Mouse (Mus musculus) CH12.LX (cell line): ENCODE results near the gene Slc25a19. TPM values are rescaled to one million over a fixed set of nuclear protein-coding genes. Genes with fewer than 3 reads are reported as not detected.

ENCODE experiments used
- DNase-seq: peaks from one replicate; pipeline ENCODE4 v3.0.0-alpha.2; 2013; ENCODE audit errors: extremely low read depth
- H3K27ac ChIP-seq: 2 replicates; pipeline ENCODE4 v1.5.1; 2012; ENCODE audit warnings: low read depth, mild to moderate bottlenecking, control low read depth, moderate library complexity; ENCODE audit not compliant: insufficient read depth
- H3K27me3 ChIP-seq: replicated peaks from 2 replicates; pipeline ENCODE3; 2012; ENCODE audit warnings: inconsistent platforms
- H3K36me3 ChIP-seq, 2 experiments: replicated peaks in 1 of 2; 2 replicates each; pipeline versions ENCODE3 to v1.6.1; 2012; ENCODE audit warnings: inconsistent platforms in 1 of 2, low read length in 1 of 2, mild to moderate bottlenecking in 1 of 2, mixed read lengths in 1 of 2, moderate library complexity in 1 of 2; ENCODE audit not compliant: control insufficient read depth in 1 of 2, insufficient read depth in 1 of 2
- H3K4me1 ChIP-seq, 2 experiments: 2 replicates each; pipeline ENCODE4 v1.6.1; 2012; ENCODE audit warnings: inconsistent platforms in 1 of 2, moderate library complexity in 1 of 2; ENCODE audit not compliant: insufficient read depth in 2 of 2, control insufficient read depth in 1 of 2
- H3K4me2 ChIP-seq: 2 replicates; pipeline ENCODE4 v1.6.1; 2012; ENCODE audit warnings: low read depth, mild to moderate bottlenecking, control low read depth; ENCODE audit not compliant: poor library complexity, insufficient read depth, severe bottlenecking
- H3K4me3 ChIP-seq, 3 experiments: fragments of 150-350 bp in 1 of 3; sonication (generic) in 1 of 3; replicated peaks in 1 of 3; 2 replicates each; pipeline versions ENCODE3 to v1.5.1; 2011 to 2012; ENCODE audit warnings: low read depth in 2 of 3, low read length in 2 of 3, mild to moderate bottlenecking in 2 of 3, moderate library complexity in 2 of 3, control low read depth in 1 of 3, improper control_type of control experiment in 1 of 3, inconsistent platforms in 1 of 3, mixed read lengths in 1 of 3; ENCODE audit not compliant: poor library complexity in 1 of 3
- H3K79me2 ChIP-seq: replicated peaks from 2 replicates; pipeline ENCODE4 v1.6.1; 2012; ENCODE audit warnings: mild to moderate bottlenecking, moderate library complexity; ENCODE audit not compliant: control insufficient read depth, poor library complexity, insufficient read depth, severe bottlenecking; ENCODE audit errors: extremely low read depth
- H3K9ac ChIP-seq: 2 replicates; pipeline ENCODE4 v1.6.1; 2012; ENCODE audit warnings: low read depth, mild to moderate bottlenecking, control low read depth, moderate library complexity; ENCODE audit not compliant: insufficient read depth
- H3K9me3 ChIP-seq: replicated peaks from 2 replicates; pipeline ENCODE3; 2012; ENCODE audit warnings: low read length, inconsistent platforms, mixed read lengths
- BHLHE40 ChIP-seq: IDR thresholded peaks from 2 replicates; pipeline ENCODE4 v1.6.1; 2011; ENCODE audit warnings: mild to moderate bottlenecking, low read depth, low read length, improper control_type of control experiment
- CHD1 ChIP-seq: IDR thresholded peaks from 2 replicates; pipeline ENCODE4 v1.6.1; 2012; ENCODE audit warnings: low read depth, low read length, improper control_type of control experiment, inconsistent platforms
- CHD2 ChIP-seq: IDR thresholded peaks from 2 replicates; pipeline ENCODE4 v1.6.1; 2011; ENCODE audit warnings: low read length, improper control_type of control experiment
- CTCF ChIP-seq, 2 experiments: IDR thresholded peaks in 1 of 2; conservative IDR thresholded peaks in 1 of 2; 2 replicates each; pipeline ENCODE4 v1.5.1; 2011 to 2012; ENCODE audit warnings: low read depth in 2 of 2, low read length in 2 of 2, improper control_type of control experiment in 1 of 2, inconsistent platforms in 1 of 2, mild to moderate bottlenecking in 1 of 2, moderate library complexity in 1 of 2
- ELF1 ChIP-seq: IDR thresholded peaks from 2 replicates; pipeline ENCODE4 v1.6.1; 2014; ENCODE audit warnings: low read depth, mild to moderate bottlenecking, inconsistent platforms, low read length, improper control_type of control experiment
- EP300 ChIP-seq: IDR thresholded peaks from 2 replicates; pipeline ENCODE4 v1.6.1; 2011; ENCODE audit warnings: low read length, improper control_type of control experiment
- ETS1 ChIP-seq: conservative IDR thresholded peaks from 2 replicates; pipeline ENCODE4 v1.6.1; 2012; ENCODE audit warnings: low read depth, mild to moderate bottlenecking, inconsistent platforms, low read length, improper control_type of control experiment, moderate library complexity
- HCFC1 ChIP-seq: IDR thresholded peaks from 2 replicates; pipeline ENCODE4 v1.6.1; 2012; ENCODE audit warnings: low read depth, mild to moderate bottlenecking, inconsistent platforms, low read length, improper control_type of control experiment
- JUN ChIP-seq: IDR thresholded peaks from 2 replicates; pipeline ENCODE4 v1.6.1; 2011; ENCODE audit warnings: low read depth, mild to moderate bottlenecking, low read length, improper control_type of control experiment, moderate library complexity; ENCODE audit not compliant: insufficient read depth
- JUND ChIP-seq: conservative IDR thresholded peaks from 2 replicates; pipeline ENCODE4 v1.6.1; 2011; ENCODE audit warnings: low read depth, low read length, improper control_type of control experiment
- KAT2A ChIP-seq: IDR thresholded peaks from 2 replicates; pipeline ENCODE4 v1.6.1; 2012; ENCODE audit warnings: low read length, improper control_type of control experiment, inconsistent platforms; ENCODE audit not compliant: insufficient replicate concordance
- MAZ ChIP-seq: IDR thresholded peaks from 2 replicates; pipeline ENCODE4 v1.6.1; 2012; ENCODE audit warnings: low read depth, mild to moderate bottlenecking, inconsistent platforms, low read length, improper control_type of control experiment, moderate library complexity
- MYC ChIP-seq: IDR thresholded peaks from 2 replicates; pipeline ENCODE4 v1.6.1; 2011; ENCODE audit warnings: low read depth, mild to moderate bottlenecking, improper control_type of control experiment, low read length
- NELFE ChIP-seq: IDR thresholded peaks from 2 replicates; pipeline ENCODE4 v1.6.1; 2011; ENCODE audit warnings: low read depth, low read length, improper control_type of control experiment
- NRF1 ChIP-seq: IDR thresholded peaks from 2 replicates; pipeline ENCODE4 v1.6.1; 2014; ENCODE audit warnings: low read depth, mild to moderate bottlenecking, inconsistent platforms, low read length, improper control_type of control experiment, moderate library complexity
- PAX5 ChIP-seq: IDR thresholded peaks from 2 replicates; pipeline ENCODE4 v1.6.1; 2012; ENCODE audit warnings: low read length, inconsistent platforms, mixed read lengths
- POLR2A ChIP-seq: IDR thresholded peaks from 2 replicates; pipeline ENCODE4 v1.6.1; 2011; ENCODE audit warnings: low read depth, mild to moderate bottlenecking, improper control_type of control experiment, low read length
- POLR2AphosphoS2 ChIP-seq: IDR thresholded peaks from 2 replicates; pipeline ENCODE4 v1.6.1; 2011; ENCODE audit warnings: low read depth, low read length, improper control_type of control experiment
- RAD21 ChIP-seq: IDR thresholded peaks from 2 replicates; pipeline ENCODE4 v1.6.1; 2011; ENCODE audit warnings: low read depth, mild to moderate bottlenecking, low read length, improper control_type of control experiment, moderate library complexity
- TBP ChIP-seq: conservative IDR thresholded peaks from 2 replicates; pipeline ENCODE4 v1.6.1; 2011; ENCODE audit warnings: low read depth, low read length, improper control_type of control experiment
- TCF12 ChIP-seq: IDR thresholded peaks from 2 replicates; pipeline ENCODE4 v1.6.1; 2014; ENCODE audit warnings: low read depth, mild to moderate bottlenecking, inconsistent platforms, low read length, improper control_type of control experiment
- USF1 ChIP-seq: IDR thresholded peaks from 2 replicates; pipeline ENCODE4 v1.6.1; 2014; ENCODE audit warnings: low read depth, mild to moderate bottlenecking, inconsistent platforms, low read length, improper control_type of control experiment
- USF2 ChIP-seq: conservative IDR thresholded peaks from 2 replicates; pipeline ENCODE4 v1.6.1; 2011; ENCODE audit warnings: low read depth, low read length, improper control_type of control experiment
- ZC3H11A ChIP-seq: IDR thresholded peaks from 2 replicates; pipeline ENCODE4 v1.6.1; 2012; ENCODE audit warnings: low read depth, mild to moderate bottlenecking, inconsistent platforms, low read length, improper control_type of control experiment
- ZKSCAN1 ChIP-seq: IDR thresholded peaks from 2 replicates; pipeline ENCODE4 v1.6.1; 2012; ENCODE audit warnings: low read depth, inconsistent platforms, low read length, improper control_type of control experiment, borderline replicate concordance
- ZMIZ1 ChIP-seq: IDR thresholded peaks from 2 replicates; pipeline ENCODE4 v1.6.1; 2012; ENCODE audit warnings: low read depth, mild to moderate bottlenecking, inconsistent platforms, low read length, improper control_type of control experiment
- ZNF384 ChIP-seq: IDR thresholded peaks from 2 replicates; pipeline ENCODE4 v1.6.1; 2012; ENCODE audit warnings: low read depth, low read length, improper control_type of control experiment, inconsistent platforms
- dilution Hi-C: fragments of 300-500 bp; cut with MboI; formaldehyde crosslinking; loops from 2 replicates; pipeline ENCODE4 v1.14.3; 2020; ENCODE audit warnings: low sequenced_read_pairs; ENCODE audit not compliant: extremely low pct_unique_long_range_greater_than_20kb, extremely low pct_ligation_motif_present
- in situ Hi-C: fragments of 300-500 bp; cut with MboI; formaldehyde crosslinking; loops from 3 replicates; pipeline ENCODE4 v1.14.3; 2019; ENCODE audit warnings: low sequenced_read_pairs, low pct_ligation_motif_present, low pct_unique_long_range_greater_than_20kb, mixed read lengths
- polyA plus RNA-seq: library from polyadenylated mRNA; unstranded; fragments of >175 nt; gene quantifications from 2 replicates; pipeline ENCODE4 v1.2.1, GENCODE M21; 2012; ENCODE audit warnings: low read depth; ENCODE audit not compliant: insufficient read length
- total RNA-seq, 2 experiments: library from RNA; depleted of rRNA; stranded (reverse); fragments of 300-350 nt in 1 of 2; fragments of >200 nt in 1 of 2; gene quantifications; 2 replicates each; pipeline ENCODE4 v1.2.3; 2012 to 2014

Gene Slc25a19
- total and polyA plus RNA-seq, 3 experiments = 277 to 398 (median 278) TPM

- dilution Hi-C loops = no loop called here
- in situ Hi-C loops = loop anchor here (25.0 kb wide), 1 partner anchor 398 kb away; the partner anchor contains the start of gene Galk1
- no peak for DNase-seq
Observed at GRCm38 (mm10) chr11:115614346-115615107, 13.6 kb downstream of the Slc25a19 start.

GRCm38 (mm10) chr11:115613138-115613945 lies 14.8 kb downstream of the Slc25a19 start:
- dilution Hi-C loops = no loop called here
- H3K27me3 ChIP-seq = no peaks in the 10 kb centered on the region
- H3K36me3 ChIP-seq = peaks cover 69 to 81% of the 10 kb centered on the region in 2 experiments
- H3K4me2 ChIP-seq = peak overlapping the region; percentile 69
- no peaks in the 10 kb centered on the region for H3K9me3 ChIP-seq
- H3K4me3 ChIP-seq = peak overlapping the region; percentile 60 to 75 (median 74)
- H3K4me1 ChIP-seq = peaks cover 29 to 83% of the 10 kb centered on the region in 2 experiments
- H3K27ac ChIP-seq = peak overlapping the region; percentile 97
- peaks cover 31% of the 10 kb centered on the region for H3K79me2 ChIP-seq
- peak; percentile 80 for DNase-seq
- in situ Hi-C loops = loop anchor here (25.0 kb wide), 1 partner anchor 399 kb away; the partner anchor contains the start of gene Galk1
- peak overlapping the region; percentile 95; the same call in 1 of the 2 replicates for H3K9ac ChIP-seq
- TF ChIP-seq ELF1 (0 out of 2 replicates have a peak, but pooled peaks have one; percentile 11), ZC3H11A (no peak), TCF12 (no peak), JUND (0 out of 2 replicates have a peak, but pooled peaks have one; percentile 27), CTCF (conservative IDR thresholded peaks at IDR 0.05 in 1 of 2, IDR thresholded peaks at IDR 0.05 in 1 of 2; ENCODE audit: low read depth in 2 of 2, low read length in 2 of 2) (no peak), CHD1 (peak; percentile 67), NRF1 (no peak), EP300 (0 out of 2 replicates have a peak, but pooled peaks have one; percentile 31), ZNF384 (peak; percentile 85), USF1 (no peak), JUN (no peak), ZKSCAN1 (no peak), POLR2A (no peak; the same call in 1 of the 2 replicates), ETS1 (no peak), HCFC1 (no peak), MAZ (no peak), RAD21 (no peak), MYC (0 out of 2 replicates have a peak, but pooled peaks have one; percentile 2), POLR2AphosphoS2 (peak; percentile 96), CHD2 (no peak; the same call in 1 of the 2 replicates), TBP (peak; percentile 37; the same call in 1 of the 2 replicates), PAX5 (no peak), USF2 (no peak; the same call in 1 of the 2 replicates), BHLHE40 (no peak), ZMIZ1 (no peak; the same call in 1 of the 2 replicates), KAT2A (no peak)

More at GRCm38 (mm10) chr11:115614346-115615107, 13.6 kb downstream of the Slc25a19 start:
- no peaks in the 10 kb centered on the region for H3K27me3 ChIP-seq
- peaks cover 69 to 81% of the 10 kb centered on the region in 2 experiments for H3K36me3 ChIP-seq
- peaks cover 20 to 82% of the 10 kb centered on the region in 2 experiments for H3K4me1 ChIP-seq
- no peak for TF ChIP-seq NELFE
- peak; percentile 26; the same call in 1 of the 2 replicates for TF ChIP-seq USF2
- TF ChIP-seq NRF1 = no peak
- peak; percentile 37; the same call in 1 of the 2 replicates for TF ChIP-seq POLR2A
- TF ChIP-seq JUND = no peak
- TF ChIP-seq BHLHE40 = 0 out of 2 replicates have a peak, but pooled peaks have one; percentile 16
- TF ChIP-seq, all 38 proteins: peak for 3
- Histone ChIP-seq H3K79me2 (peaks cover 43% of the 10 kb centered on the region), H3K4me2 (no peak overlapping the region), H3K27ac (peak overlapping the region; percentile 97), H3K9ac (no peak overlapping the region), H3K9me3 (no peaks in the 10 kb centered on the region), H3K4me3 (no peak overlapping the region)
